Mouse (Mus musculus): ENCODE data around the gene Plekhh3. TPM values are rescaled to one million over a fixed set of nuclear protein-coding genes. Genes with fewer than 3 reads are reported as not detected.
A peak's percentile ranks its signal among the peaks of the same experiment; 100 is the strongest.
"Not testable (repeated sequence)": the region's sequence is repeated elsewhere in the genome, so short reads cannot be mapped to it uniquely, and the experiment has no call there.

Plekhh3 gene
- polyA plus RNA-seq, 1 experiment from 2014 or later: 23.5 TPM

- H3K27me3 ChIP-seq (replicated peaks); H3K9me3 ChIP-seq; ATAC-seq (ENCODE audit: insufficient read depth, low FRiP score, low read depth); H3K27ac ChIP-seq; H3K9ac ChIP-seq; H3K4me1 ChIP-seq; H3K4me3 ChIP-seq (replicated peaks); H3K4me2 ChIP-seq: not testable (repeated sequence)
- peaks cover 27% of the 10 kb centered on the region for H3K36me3 ChIP-seq
- 97% methylated on average over 9 of the region's 9 CpGs for WGBS
These were observed 46.1 kb downstream of the Plekhh3 start for GRCm38 (mm10) chr11:101125008-101125407.

GRCm38 (mm10) chr11:101124494-101124893 lies 46.7 kb downstream of the Plekhh3 start:
- H3K4me3 ChIP-seq (replicated peaks); H3K4me1 ChIP-seq; H3K27me3 ChIP-seq (replicated peaks); H3K27ac ChIP-seq; ATAC-seq (ENCODE audit: insufficient read depth, low FRiP score, low read depth); H3K4me2 ChIP-seq; H3K9ac ChIP-seq; H3K9me3 ChIP-seq: not testable (repeated sequence)
- over 99% methylated on average over 8 of the region's 8 CpGs for WGBS
- H3K36me3 ChIP-seq: peaks cover 27% of the 10 kb centered on the region

- Histone ChIP-seq H3K27ac (peak overlapping the region; percentile 91), H3K27me3 (replicated peaks) (no peaks in the 10 kb centered on the region), H3K36me3 (peaks cover 12% of the 10 kb centered on the region), H3K4me2 (peak overlapping the region; percentile 93), H3K9me3 (no peaks in the 10 kb centered on the region), H3K4me1 (peaks cover 16% of the 10 kb centered on the region), H3K9ac (peak overlapping the region; percentile 66), H3K4me3 (replicated peaks) (peak overlapping the region; percentile 99)
- ATAC-seq (ENCODE audit: insufficient read depth, low FRiP score, low read depth): no peak
- WGBS: 21% methylated on average over 19 of the region's 19 CpGs
These were observed 50.5 kb downstream of the Plekhh3 start for GRCm38 (mm10) chr11:101120545-101121188.

GRCm38 (mm10) chr11:101119761-101120544 lies 51.2 kb downstream of the Plekhh3 start, which contains the start of the genes Retreg3 and Tubg1:
Gene Retreg3, minus strand, starts transcription at chr11:101119893.
Gene Tubg1, plus strand, starts transcription at chr11:101119938.
- Histone ChIP-seq H3K4me3 (replicated peaks) (peak within 1 kb of the TSS; percentile 99), H3K4me1 (peaks cover 16% of the 10 kb centered on the region), H3K27me3 (replicated peaks) (no peaks in the 10 kb centered on the region), H3K9ac (peak within 1 kb of the TSS; percentile 96), H3K36me3 (peaks cover 11% of the 10 kb centered on the region; the same call in 1 of the 2 replicates), H3K27ac (peak within 1 kb of the TSS; percentile 91), H3K9me3 (no peaks in the 10 kb centered on the region), H3K4me2 (peak within 1 kb of the TSS; percentile 93)
- under 1% methylated on average over 61 of the region's 61 CpGs for WGBS
- peak; percentile 94 for ATAC-seq (ENCODE audit: insufficient read depth, low FRiP score, low read depth)

GRCm38 (mm10) chr11:101119131-101119760 lies 51.9 kb downstream of the Plekhh3 start:
- H3K27ac ChIP-seq: peak overlapping the region; percentile 90
- peak overlapping the region; percentile 99 for H3K4me3 ChIP-seq (replicated peaks)
- ATAC-seq (ENCODE audit: insufficient read depth, low FRiP score, low read depth): peak; percentile 73
- peaks cover 9% of the 10 kb centered on the region; the same call in 1 of the 2 replicates for H3K36me3 ChIP-seq
- peak overlapping the region; percentile 96 for H3K9ac ChIP-seq
- H3K9me3 ChIP-seq: no peaks in the 10 kb centered on the region
- H3K27me3 ChIP-seq (replicated peaks): no peaks in the 10 kb centered on the region
- WGBS: under 1% methylated on average over 35 of the region's 39 CpGs
- peaks cover 16% of the 10 kb centered on the region for H3K4me1 ChIP-seq
- peak overlapping the region; percentile 93 for H3K4me2 ChIP-seq

GRCm38 (mm10) chr11:101118105-101118504 lies 53.0 kb downstream of the Plekhh3 start:
- H3K4me2 ChIP-seq: peak overlapping the region; percentile 93
- no peaks in the 10 kb centered on the region for H3K9me3 ChIP-seq
- no peak overlapping the region for H3K27ac ChIP-seq
- 21% methylated on average over 4 of the region's 4 CpGs for WGBS
- H3K36me3 ChIP-seq: peaks cover under 1% of the 10 kb centered on the region; the same call in 1 of the 2 replicates
- 0 out of 2 replicates have a peak overlapping the region, but pooled peaks have one; percentile 96 for H3K9ac ChIP-seq
- peak overlapping the region; percentile 99 for H3K4me3 ChIP-seq (replicated peaks)
- peaks cover 16% of the 10 kb centered on the region for H3K4me1 ChIP-seq
- H3K27me3 ChIP-seq (replicated peaks): no peaks in the 10 kb centered on the region
- no peak for ATAC-seq (ENCODE audit: insufficient read depth, low FRiP score, low read depth)

- Histone ChIP-seq H3K27me3 (replicated peaks) (no peaks in the 10 kb centered on the region), H3K4me3 (replicated peaks) (no peak overlapping the region), H3K27ac (peak overlapping the region; percentile 45; the same call in 1 of the 2 replicates), H3K4me1 (peaks cover 11% of the 10 kb centered on the region), H3K36me3 (0 out of 2 replicates have a peak, but pooled peaks cover 3% of the 10 kb centered on the region), H3K4me2 (no peak overlapping the region), H3K9me3 (no peaks in the 10 kb centered on the region), H3K9ac (no peak overlapping the region)
- no peak for ATAC-seq (ENCODE audit: insufficient read depth, low FRiP score, low read depth)
- WGBS: 67% methylated on average over 2 of the region's 2 CpGs
These were observed 55.6 kb downstream of the Plekhh3 start for GRCm38 (mm10) chr11:101115564-101115963.

Small RNAs within 50 kb of the gene (microRNA-seq; reads per million reads assigned to microRNA genes)
- gene Gm27626: not detected

Other genes with a start within 250 kb of the Plekhh3 start
- gene Stat3, start 231.8 kb downstream of the Plekhh3 start, polyA plus RNA-seq (2015; fragmentation: Nextera tagmentation; extraction: Ambion mirVana): 44.5 and 46.5 TPM in 2 replicates
- 306 and 329 TPM in 2 replicates for gene Cavin1, start 200.5 kb downstream of the Plekhh3 start, polyA plus RNA-seq (2015; fragmentation: Nextera tagmentation; extraction: Ambion mirVana)
- 36.6 and 39.7 TPM in 2 replicates for gene Atp6v0a1, start 161.9 kb downstream of the Plekhh3 start, polyA plus RNA-seq (2015; fragmentation: Nextera tagmentation; extraction: Ambion mirVana)
- 17.0 and 17.9 TPM in 2 replicates for gene Naglu, start 101.3 kb downstream of the Plekhh3 start, polyA plus RNA-seq (2015; fragmentation: Nextera tagmentation; extraction: Ambion mirVana)
- 0.13 and 0.26 TPM in 2 replicates for gene Hsd17b1, start 92.9 kb downstream of the Plekhh3 start, polyA plus RNA-seq (2015; fragmentation: Nextera tagmentation; extraction: Ambion mirVana)
- gene Coasy, start 88.8 kb downstream of the Plekhh3 start, polyA plus RNA-seq (2015; fragmentation: Nextera tagmentation; extraction: Ambion mirVana): 38.5 and 41.5 TPM in 2 replicates
- gene Mlx, start 84.1 kb downstream of the Plekhh3 start, polyA plus RNA-seq (2015; fragmentation: Nextera tagmentation; extraction: Ambion mirVana): 50.7 and 54.5 TPM in 2 replicates
- gene Psmc3ip, start 75.9 kb downstream of the Plekhh3 start, polyA plus RNA-seq (2015; fragmentation: Nextera tagmentation; extraction: Ambion mirVana): 26.9 and 27.6 TPM in 2 replicates
- gene Retreg3, start 51.5 kb downstream of the Plekhh3 start, polyA plus RNA-seq (2015; fragmentation: Nextera tagmentation; extraction: Ambion mirVana): 21.0 and 21.3 TPM in 2 replicates
- 58.5 and 64.0 TPM in 2 replicates for gene Tubg1, start 51.4 kb downstream of the Plekhh3 start, polyA plus RNA-seq (2015; fragmentation: Nextera tagmentation; extraction: Ambion mirVana)
- gene Tubg2, start 15.4 kb downstream of the Plekhh3 start, polyA plus RNA-seq (2015; fragmentation: Nextera tagmentation; extraction: Ambion mirVana): 3.4 and 3.8 TPM in 2 replicates
- 2.0 and 2.6 TPM in 2 replicates for gene Cntnap1, start 828 bp downstream of the Plekhh3 start, polyA plus RNA-seq (2015; fragmentation: Nextera tagmentation; extraction: Ambion mirVana)
- 0.19 and 0.34 TPM in 2 replicates for gene Ccr10, start 4.1 kb upstream of the Plekhh3 start, polyA plus RNA-seq (2015; fragmentation: Nextera tagmentation; extraction: Ambion mirVana)
- 14.9 and 16.7 TPM in 2 replicates for gene Ezh1, start 55.1 kb upstream of the Plekhh3 start, polyA plus RNA-seq (2015; fragmentation: Nextera tagmentation; extraction: Ambion mirVana)
- 111 TPM in 2 replicates for gene Ramp2, start 74.7 kb upstream of the Plekhh3 start, polyA plus RNA-seq (2015; fragmentation: Nextera tagmentation; extraction: Ambion mirVana)
- gene Vps25, start 82.4 kb upstream of the Plekhh3 start, polyA plus RNA-seq (2015; fragmentation: Nextera tagmentation; extraction: Ambion mirVana): 131 and 138 TPM in 2 replicates
- gene Wnk4, start 89.2 kb upstream of the Plekhh3 start, polyA plus RNA-seq (2015; fragmentation: Nextera tagmentation; extraction: Ambion mirVana): 17.9 and 19.8 TPM in 2 replicates
- 0.85 and 1.1 TPM in 2 replicates for gene Cntd1, start 107.7 kb upstream of the Plekhh3 start, polyA plus RNA-seq (2015; fragmentation: Nextera tagmentation; extraction: Ambion mirVana)
- gene Coa3, start 107.8 kb upstream of the Plekhh3 start, polyA plus RNA-seq (2015; fragmentation: Nextera tagmentation; extraction: Ambion mirVana): 202 and 221 TPM in 2 replicates
- 135 and 142 TPM in 2 replicates for gene Becn1, start 130.9 kb upstream of the Plekhh3 start, polyA plus RNA-seq (2015; fragmentation: Nextera tagmentation; extraction: Ambion mirVana)
- gene Psme3, start 144.9 kb upstream of the Plekhh3 start, polyA plus RNA-seq (2015; fragmentation: Nextera tagmentation; extraction: Ambion mirVana): 125 and 136 TPM in 2 replicates
- gene Aoc2, start 153.7 kb upstream of the Plekhh3 start, polyA plus RNA-seq (2015; fragmentation: Nextera tagmentation; extraction: Ambion mirVana): 1.3 and 1.4 TPM in 2 replicates
- gene Aoc3, start 159.3 kb upstream of the Plekhh3 start, polyA plus RNA-seq (2015; fragmentation: Nextera tagmentation; extraction: Ambion mirVana): 2.0 and 3.0 TPM in 2 replicates
- 0.06 and 0.09 TPM in 2 replicates for gene G6pc, start 196.2 kb upstream of the Plekhh3 start, polyA plus RNA-seq (2015; fragmentation: Nextera tagmentation; extraction: Ambion mirVana)
- 58.5 and 69.5 TPM in 2 replicates for gene Aarsd1, start 246.3 kb upstream of the Plekhh3 start, polyA plus RNA-seq (2015; fragmentation: Nextera tagmentation; extraction: Ambion mirVana)